Mouse (Mus musculus): ENCODE data around the gene Palm2. TPM values are rescaled to one million over a fixed set of nuclear protein-coding genes. Genes with fewer than 3 reads are reported as not detected.

Palm2 gene
- polyA plus RNA-seq, 1 experiment from 2014 or later, result 8.6 TPM

- no peaks in the 10 kb centered on the region for H3K9me3 ChIP-seq
- peaks cover 7% of the 10 kb centered on the region for H3K4me1 ChIP-seq
- no peaks in the 10 kb centered on the region for H3K27me3 ChIP-seq
- H3K4me2 ChIP-seq, result no peak overlapping the region
- 0 out of 2 replicates have a peak, but pooled peaks cover 4% of the 10 kb centered on the region for H3K36me3 ChIP-seq
- no peak overlapping the region for H3K27ac ChIP-seq
- H3K4me3 ChIP-seq, result no peak overlapping the region
- no peak overlapping the region for H3K9ac ChIP-seq
- no peak for ATAC-seq (ENCODE audit: insufficient number of reproducible peaks, low FRiP score, low TSS enrichment, low read depth)
- WGBS, result 54% methylated on average over 12 of the region's 12 CpGs
These were observed 247.5 kb downstream of the Palm2 start for GRCm38 (mm10) chr4:57681511-57681910.

GRCm38 (mm10) chr4:57682341-57682740, 248.3 kb downstream of the Palm2 start:
- WGBS, result 97% methylated on average over 2 of the region's 2 CpGs

GRCm38 (mm10) chr4:57682944-57683343, 248.9 kb downstream of the Palm2 start:
- no peak overlapping the region for H3K4me2 ChIP-seq
- no peak overlapping the region for H3K4me3 ChIP-seq
- 86% methylated on average over 11 of the region's 11 CpGs for WGBS
- 0 out of 2 replicates have a peak, but pooled peaks cover 4% of the 10 kb centered on the region for H3K36me3 ChIP-seq
- H3K4me1 ChIP-seq, result peaks cover 7% of the 10 kb centered on the region
- no peaks in the 10 kb centered on the region for H3K27me3 ChIP-seq
- no peak for ATAC-seq (ENCODE audit: insufficient number of reproducible peaks, low FRiP score, low TSS enrichment, low read depth)
- no peak overlapping the region for H3K9ac ChIP-seq
- H3K27ac ChIP-seq, result no peak overlapping the region
- H3K9me3 ChIP-seq, result no peaks in the 10 kb centered on the region

More at GRCm38 (mm10) chr4:57682341-57682740, 248.3 kb downstream of the Palm2 start:
- H3K4me3 ChIP-seq, result no peak overlapping the region
- 0 out of 2 replicates have a peak, but pooled peaks cover 4% of the 10 kb centered on the region for H3K36me3 ChIP-seq
- ATAC-seq (ENCODE audit: insufficient number of reproducible peaks, low FRiP score, low TSS enrichment, low read depth), result no peak
- H3K4me1 ChIP-seq, result peaks cover 7% of the 10 kb centered on the region
- no peak overlapping the region for H3K9ac ChIP-seq
- no peak overlapping the region for H3K27ac ChIP-seq
- no peak overlapping the region for H3K4me2 ChIP-seq
- no peaks in the 10 kb centered on the region for H3K9me3 ChIP-seq
- no peaks in the 10 kb centered on the region for H3K27me3 ChIP-seq

- ATAC-seq (ENCODE audit: insufficient number of reproducible peaks, low FRiP score, low TSS enrichment, low read depth), result no peak
- Histone ChIP-seq H3K4me3 (no peak overlapping the region), H3K4me1 (peaks cover 7% of the 10 kb centered on the region), H3K9me3 (no peaks in the 10 kb centered on the region), H3K9ac (no peak overlapping the region), H3K27me3 (no peaks in the 10 kb centered on the region), H3K36me3 (0 out of 2 replicates have a peak, but pooled peaks cover 5% of the 10 kb centered on the region), H3K4me2 (no peak overlapping the region), H3K27ac (no peak overlapping the region)
- WGBS, result 58% methylated on average over 12 of the region's 12 CpGs
These were observed 250.7 kb downstream of the Palm2 start for GRCm38 (mm10) chr4:57684676-57685215.

GRCm38 (mm10) chr4:57686736-57687135, 252.7 kb downstream of the Palm2 start:
- 73% methylated on average over 3 of the region's 3 CpGs for WGBS
- Histone ChIP-seq H3K27me3 (no peaks in the 10 kb centered on the region), H3K9ac (no peak overlapping the region), H3K4me1 (peaks cover 2% of the 10 kb centered on the region; the same call in 1 of the 2 replicates), H3K27ac (no peak overlapping the region), H3K4me3 (no peak overlapping the region), H3K9me3 (no peaks in the 10 kb centered on the region), H3K36me3 (peaks cover 14% of the 10 kb centered on the region), H3K4me2 (no peak overlapping the region)
- ATAC-seq (ENCODE audit: insufficient number of reproducible peaks, low FRiP score, low TSS enrichment, low read depth), result no peak

- Histone ChIP-seq H3K27me3 (no peaks in the 10 kb centered on the region), H3K4me3 (no peak overlapping the region), H3K4me2 (no peak overlapping the region), H3K9me3 (no peaks in the 10 kb centered on the region), H3K9ac (no peak overlapping the region), H3K36me3 (peaks cover 14% of the 10 kb centered on the region), H3K27ac (no peak overlapping the region), H3K4me1 (peaks cover 2% of the 10 kb centered on the region; the same call in 1 of the 2 replicates)
- no peak for ATAC-seq (ENCODE audit: insufficient number of reproducible peaks, low FRiP score, low TSS enrichment, low read depth)
- 78% methylated on average over 3 of the region's 3 CpGs for WGBS
These were observed 253.5 kb downstream of the Palm2 start for GRCm38 (mm10) chr4:57687583-57687982.

GRCm38 (mm10) chr4:57688131-57688530, 254.1 kb downstream of the Palm2 start:
- no peaks in the 10 kb centered on the region for H3K9me3 ChIP-seq
- WGBS, result 76% methylated on average over 9 of the region's 9 CpGs
- no peak for ATAC-seq (ENCODE audit: insufficient number of reproducible peaks, low FRiP score, low TSS enrichment, low read depth)
- H3K27me3 ChIP-seq, result no peaks in the 10 kb centered on the region
- peaks cover 14% of the 10 kb centered on the region for H3K36me3 ChIP-seq
- no peak overlapping the region for H3K9ac ChIP-seq
- H3K4me1 ChIP-seq, result peaks cover 2% of the 10 kb centered on the region; the same call in 1 of the 2 replicates
- no peak overlapping the region for H3K4me3 ChIP-seq
- no peak overlapping the region for H3K4me2 ChIP-seq
- H3K27ac ChIP-seq, result 0 out of 2 replicates have a peak overlapping the region, but pooled peaks have one; percentile 5

GRCm38 (mm10) chr4:57690001-57690400, 256.0 kb downstream of the Palm2 start:
- Histone ChIP-seq H3K27me3 (no peaks in the 10 kb centered on the region), H3K36me3 (peaks cover 19% of the 10 kb centered on the region), H3K4me2 (no peak overlapping the region), H3K9me3 (no peaks in the 10 kb centered on the region), H3K9ac (no peak overlapping the region), H3K27ac (no peak overlapping the region), H3K4me3 (no peak overlapping the region), H3K4me1 (no peaks in the 10 kb centered on the region)
- no peak for ATAC-seq (ENCODE audit: insufficient number of reproducible peaks, low FRiP score, low TSS enrichment, low read depth)
- WGBS, result 75% methylated on average over 6 of the region's 6 CpGs

GRCm38 (mm10) chr4:57690805-57691204, 256.8 kb downstream of the Palm2 start:
- Histone ChIP-seq H3K9ac (no peak overlapping the region), H3K4me2 (no peak overlapping the region), H3K27me3 (no peaks in the 10 kb centered on the region), H3K27ac (no peak overlapping the region), H3K4me1 (no peaks in the 10 kb centered on the region), H3K9me3 (no peaks in the 10 kb centered on the region), H3K36me3 (peaks cover 20% of the 10 kb centered on the region), H3K4me3 (no peak overlapping the region)
- ATAC-seq (ENCODE audit: insufficient number of reproducible peaks, low FRiP score, low TSS enrichment, low read depth), result no peak
- 59% methylated on average over 1 of the region's 1 CpGs for WGBS

- Histone ChIP-seq H3K4me1 (no peaks in the 10 kb centered on the region), H3K9me3 (no peaks in the 10 kb centered on the region), H3K36me3 (peaks cover 17% of the 10 kb centered on the region), H3K4me3 (no peak overlapping the region), H3K27ac (no peak overlapping the region), H3K9ac (no peak overlapping the region), H3K4me2 (no peak overlapping the region), H3K27me3 (no peaks in the 10 kb centered on the region)
- no peak for ATAC-seq (ENCODE audit: insufficient number of reproducible peaks, low FRiP score, low TSS enrichment, low read depth)
- 82% methylated on average over 5 of the region's 5 CpGs for WGBS
These were observed 260.5 kb downstream of the Palm2 start for GRCm38 (mm10) chr4:57694356-57695136.

GRCm38 (mm10) chr4:57696955-57697354, 262.9 kb downstream of the Palm2 start:
- Histone ChIP-seq H3K27ac (no peak overlapping the region), H3K27me3 (no peaks in the 10 kb centered on the region), H3K36me3 (peaks cover 6% of the 10 kb centered on the region; the same call in 1 of the 2 replicates), H3K4me2 (no peak overlapping the region), H3K9ac (no peak overlapping the region), H3K4me3 (no peak overlapping the region), H3K4me1 (no peaks in the 10 kb centered on the region), H3K9me3 (no peaks in the 10 kb centered on the region)
- 96% methylated on average over 11 of the region's 11 CpGs for WGBS
- no peak for ATAC-seq (ENCODE audit: insufficient number of reproducible peaks, low FRiP score, low TSS enrichment, low read depth)

- 74% methylated on average over 12 of the region's 12 CpGs for WGBS
- no peaks in the 10 kb centered on the region for H3K9me3 ChIP-seq
- no peak overlapping the region for H3K9ac ChIP-seq
- H3K27ac ChIP-seq, result no peak overlapping the region
- H3K27me3 ChIP-seq, result no peaks in the 10 kb centered on the region
- no peaks in the 10 kb centered on the region for H3K4me1 ChIP-seq
- no peak overlapping the region for H3K4me2 ChIP-seq
- H3K36me3 ChIP-seq, result peaks cover 6% of the 10 kb centered on the region; the same call in 1 of the 2 replicates
- H3K4me3 ChIP-seq, result no peak overlapping the region
- no peak for ATAC-seq (ENCODE audit: insufficient number of reproducible peaks, low FRiP score, low TSS enrichment, low read depth)
These were observed 264.0 kb downstream of the Palm2 start for GRCm38 (mm10) chr4:57697918-57698611.

Data from limb, embryonic 15.5 days (tissue).